Mouse (Mus musculus) ES-CJ7 (cell line): Measurements from ENCODE around the gene Fyb.
"Not testable (repeated sequence)": the region's sequence is repeated elsewhere in the genome, so short reads cannot be mapped to it uniquely, and the experiment has no call there.

ENCODE experiments used
- DNase-seq: peaks from one replicate; pipeline ENCODE4 v3.0.0; 2011; ENCODE audit warnings: low read depth, low spot score

Fyb gene

DNA sequence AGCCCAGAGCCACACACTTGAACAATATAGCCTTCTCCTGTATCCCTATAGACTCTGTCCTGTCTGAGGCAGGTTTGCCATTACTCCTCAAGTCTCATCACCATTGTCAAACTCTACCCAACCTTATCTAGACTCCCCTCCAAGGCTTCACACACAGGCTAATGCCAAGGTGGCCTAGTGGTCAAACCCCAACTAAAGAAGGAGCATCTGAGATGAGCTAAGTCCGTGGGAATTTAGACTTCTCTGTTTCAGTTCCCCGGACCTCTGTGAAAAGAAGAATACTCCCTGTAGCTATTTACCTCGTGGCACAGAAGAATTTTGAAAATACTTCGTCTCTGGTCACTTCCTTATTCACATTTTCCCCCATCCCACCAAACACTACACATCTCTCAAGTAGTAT lies 39.5 kb downstream of the Fyb start:
- no peak for DNase-seq

DNA sequence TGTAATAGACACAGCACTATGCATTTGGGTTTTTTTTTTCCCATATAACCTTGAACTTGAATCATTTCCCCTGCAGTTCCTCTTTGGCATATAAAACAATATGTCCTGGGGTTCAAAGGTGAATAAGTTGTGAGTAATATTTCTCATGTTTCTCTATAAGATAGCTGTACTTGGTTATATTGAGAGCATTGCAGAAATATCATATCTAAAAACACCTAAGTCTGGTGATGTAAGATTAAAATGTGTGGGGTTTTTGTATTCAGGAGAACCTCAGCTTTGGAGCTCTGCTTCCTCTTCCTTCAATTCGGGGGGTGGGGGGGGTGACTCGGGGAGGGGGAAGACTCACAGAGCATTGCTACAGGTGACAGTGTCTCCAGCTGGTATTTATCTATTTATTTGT lies 40.0 kb downstream of the Fyb start:
- DNase-seq, result no peak

DNA sequence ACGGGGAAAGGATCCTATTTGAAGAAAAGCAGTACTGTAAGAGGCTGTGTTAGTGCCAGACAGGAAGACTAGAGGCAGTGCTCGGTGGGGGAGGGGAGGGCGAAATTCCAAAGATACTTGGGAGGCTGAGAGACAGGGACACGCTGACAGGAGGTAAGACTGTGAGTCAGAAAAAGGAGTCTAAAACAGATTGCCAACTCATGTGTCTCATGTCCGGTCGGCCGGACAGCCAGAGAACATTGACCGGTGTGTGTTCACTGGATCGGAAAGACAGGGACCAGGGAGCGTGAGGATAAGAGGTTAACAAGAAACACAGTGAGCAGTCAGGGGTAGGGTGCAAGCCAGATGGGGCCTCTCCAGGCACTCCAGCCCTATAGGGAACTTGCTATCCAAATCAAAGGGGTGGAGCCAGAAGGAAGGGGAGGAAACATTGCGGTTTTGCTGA lies 42.3 kb downstream of the Fyb start:
- peak; percentile 72 for DNase-seq

DNA sequence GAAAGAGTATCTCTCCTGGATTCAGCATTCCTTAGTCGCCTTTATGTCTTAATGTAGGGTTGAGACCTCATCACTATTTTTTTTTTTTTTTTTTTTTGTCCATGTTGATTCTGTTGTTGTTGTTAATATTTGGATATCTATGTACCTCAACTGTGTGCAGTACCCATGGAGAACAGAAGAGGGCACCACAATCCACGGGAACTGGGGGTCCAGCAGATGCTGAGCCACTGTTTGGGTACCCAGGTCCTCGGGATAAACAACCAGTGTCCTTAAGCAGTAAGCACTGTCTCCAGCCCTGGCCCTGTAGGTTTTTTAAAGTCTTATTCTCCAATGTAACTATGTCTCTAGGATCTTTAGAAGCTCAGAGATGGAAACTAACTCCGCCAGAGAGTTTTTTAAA lies 43.2 kb downstream of the Fyb start:
- peak; percentile 33 for DNase-seq

DNA sequence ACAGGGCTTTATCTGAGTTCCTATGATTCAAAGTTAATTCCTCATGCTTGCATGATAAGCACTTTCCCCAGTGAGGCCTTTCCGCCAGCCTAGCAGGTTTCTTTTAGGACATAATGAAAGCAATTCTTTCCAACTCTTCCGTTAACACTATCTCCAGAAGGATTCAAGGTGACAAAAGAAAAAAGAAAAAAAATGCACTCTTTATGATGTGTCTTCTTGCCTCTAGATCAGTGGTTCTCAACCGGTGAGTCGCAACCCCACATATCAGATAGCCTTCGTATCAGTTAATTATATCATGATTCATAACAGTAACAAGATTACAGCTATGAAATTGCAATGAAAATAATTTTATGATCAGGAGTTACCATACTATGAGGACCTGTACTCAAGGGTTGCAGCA lies 45.3 kb downstream of the Fyb start:
- no peak for DNase-seq

DNA sequence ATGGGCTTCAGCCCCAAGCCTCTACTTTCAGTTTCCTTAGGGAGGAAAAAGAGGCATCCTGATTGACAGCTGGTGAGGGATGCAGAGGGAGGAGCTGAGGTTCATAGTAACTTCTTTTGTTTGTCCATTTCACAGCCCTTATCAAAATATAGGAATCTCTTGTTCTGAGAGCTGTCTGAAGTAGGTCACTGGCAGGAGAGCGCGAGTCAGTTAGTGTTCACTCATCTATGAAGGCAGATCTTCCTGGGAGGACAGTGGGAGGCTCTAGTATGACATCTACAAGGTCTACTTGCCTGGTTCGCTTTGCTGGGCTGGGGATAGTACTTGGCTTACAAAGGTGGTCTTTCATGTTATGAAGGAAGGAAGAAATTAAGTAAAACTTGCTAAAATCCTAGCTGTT lies 46.0 kb downstream of the Fyb start:
- no peak for DNase-seq

DNA sequence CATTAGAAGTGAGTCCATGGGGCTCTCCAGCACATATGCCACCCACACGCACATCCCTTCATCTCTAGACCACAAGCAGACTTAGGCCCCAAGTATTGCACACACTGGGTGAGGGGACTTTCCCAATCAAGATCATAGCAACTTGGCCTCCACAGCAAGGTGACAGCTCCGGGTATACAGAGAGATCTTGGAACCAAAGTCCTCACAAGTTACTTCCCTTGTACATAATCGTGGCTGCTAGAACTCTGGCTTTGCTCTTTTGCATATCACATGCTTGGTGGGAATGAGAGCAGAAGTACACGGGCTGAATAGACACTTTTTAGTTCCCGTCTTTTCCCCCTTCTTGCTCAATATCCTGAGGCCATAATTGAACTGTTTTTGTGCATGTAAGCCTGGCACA lies 46.4 kb downstream of the Fyb start:
- no peak for DNase-seq

DNA sequence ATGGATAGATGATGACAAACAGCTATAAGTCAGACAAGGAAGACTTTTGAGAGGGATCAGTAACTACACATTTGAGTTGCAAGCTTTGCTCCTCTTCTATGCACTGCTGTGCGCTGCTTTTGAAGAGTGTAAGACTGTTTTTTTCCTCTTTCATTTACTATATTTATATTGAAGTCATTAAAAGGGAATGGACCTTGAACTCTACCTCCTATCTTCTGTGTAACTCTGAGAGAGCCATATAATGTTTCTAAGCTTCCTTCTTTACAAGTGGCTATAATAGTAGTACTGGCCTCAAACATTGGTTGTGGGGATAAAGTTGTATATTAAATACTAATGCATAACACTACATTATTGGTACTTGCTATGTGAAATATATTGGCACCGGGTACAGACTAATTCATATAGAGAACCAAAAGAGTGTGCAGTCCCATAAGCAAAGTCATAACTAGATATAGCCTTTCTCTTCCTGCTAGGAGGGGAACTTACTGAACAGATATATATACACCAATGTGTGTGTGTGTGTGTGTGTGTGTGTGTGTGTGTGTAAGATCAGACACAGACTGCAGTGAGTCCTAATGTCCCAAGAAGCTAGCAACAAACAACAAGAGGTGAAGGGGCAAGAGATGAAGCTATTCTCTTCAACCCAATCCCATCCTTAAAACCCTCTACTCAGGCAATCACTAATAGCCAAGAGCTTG lies 47.7 kb downstream of the Fyb start:
- DNase-seq, result no peak

DNA sequence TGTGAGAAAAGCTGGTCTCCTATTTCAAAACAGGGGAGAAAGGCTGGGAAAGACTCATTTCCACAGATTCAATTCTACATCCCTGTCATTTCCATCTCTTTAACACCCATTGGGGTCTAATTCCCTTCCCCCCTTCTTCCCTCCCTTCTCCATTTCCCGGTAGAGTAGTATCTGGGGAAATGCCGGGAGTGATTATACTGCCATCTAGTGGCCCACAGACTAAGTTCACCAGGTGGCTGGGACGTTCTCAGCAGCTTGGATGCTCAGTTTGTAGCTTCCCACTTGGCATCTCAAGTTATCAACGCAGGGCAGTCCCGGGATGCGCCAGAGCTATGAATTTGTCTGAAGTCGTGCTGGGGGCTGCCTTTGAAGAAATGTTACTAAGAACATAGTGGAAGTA lies 48.2 kb downstream of the Fyb start:
- peak; percentile 73 for DNase-seq

DNA sequence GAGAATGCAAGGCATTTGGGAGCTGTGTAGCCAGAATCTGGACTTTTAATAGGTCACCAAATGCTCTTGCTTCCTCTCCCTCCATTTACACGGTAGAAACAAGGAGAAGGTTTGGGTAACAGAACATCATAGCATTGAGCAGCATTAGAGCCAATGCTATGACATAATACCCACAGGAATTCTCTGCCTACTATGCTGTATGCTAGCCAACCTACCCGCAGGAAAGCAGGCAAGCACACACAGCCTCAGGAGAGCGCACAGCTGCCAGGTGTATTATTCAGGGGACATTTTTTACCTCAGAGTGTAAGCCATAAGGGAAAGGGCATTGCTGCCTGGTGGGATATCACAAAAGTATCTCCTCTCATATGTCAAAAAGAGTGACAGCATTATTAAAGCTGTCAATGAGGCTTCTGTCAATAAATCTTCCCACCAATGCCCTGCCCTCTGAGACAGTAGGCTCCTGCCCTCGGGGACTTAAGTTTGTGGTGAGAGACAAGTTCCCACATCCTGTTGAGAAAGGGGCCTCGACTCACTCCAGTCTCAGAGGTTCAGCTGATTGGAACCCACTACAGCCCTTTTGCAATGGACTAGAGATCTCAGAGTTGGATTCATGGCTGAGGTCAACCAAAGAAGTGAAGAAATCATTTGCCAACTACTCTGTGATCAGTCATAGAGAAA lies 51.8 kb downstream of the Fyb start:
- no peak for DNase-seq

DNA sequence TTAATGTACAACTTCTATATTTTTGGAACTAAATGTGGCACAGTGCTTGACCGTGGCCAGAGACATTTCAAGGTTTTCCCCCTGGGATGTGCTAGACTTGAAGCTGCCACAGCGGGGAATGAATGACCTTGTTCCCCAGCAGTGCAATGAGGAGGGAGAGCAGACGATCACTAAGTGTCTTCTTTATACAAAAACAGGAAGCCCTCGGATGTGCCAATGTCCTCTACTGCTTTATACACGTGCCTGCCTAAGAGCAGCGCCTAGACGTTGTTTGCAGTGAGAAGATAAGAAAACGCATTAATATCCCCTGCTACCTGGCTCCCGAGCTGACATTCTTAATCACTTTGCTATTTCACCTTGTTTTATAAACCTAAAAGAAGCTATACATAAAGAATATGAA lies 55.3 kb downstream of the Fyb start:
- no peak for DNase-seq

DNA sequence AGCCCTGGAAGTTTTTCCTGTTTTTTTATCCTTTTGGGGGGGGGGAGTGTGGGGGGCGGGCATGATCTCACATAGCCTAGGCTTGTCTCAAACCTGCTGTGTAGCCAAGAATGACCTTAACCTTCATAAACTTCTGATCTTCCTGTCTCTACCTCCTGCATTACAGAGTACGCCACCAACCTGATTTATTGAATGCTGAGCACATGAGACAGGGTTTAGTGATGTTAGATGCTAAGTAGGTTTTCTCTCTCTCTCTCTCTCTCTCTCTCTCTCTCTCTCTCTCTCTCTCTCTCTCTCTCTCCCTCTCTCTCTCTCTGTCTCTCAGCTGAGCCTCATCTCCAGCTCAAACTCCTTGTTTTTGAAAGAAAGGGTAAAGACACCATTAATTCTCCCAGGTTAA lies 56.0 kb downstream of the Fyb start:
- DNase-seq, result no peak

DNA sequence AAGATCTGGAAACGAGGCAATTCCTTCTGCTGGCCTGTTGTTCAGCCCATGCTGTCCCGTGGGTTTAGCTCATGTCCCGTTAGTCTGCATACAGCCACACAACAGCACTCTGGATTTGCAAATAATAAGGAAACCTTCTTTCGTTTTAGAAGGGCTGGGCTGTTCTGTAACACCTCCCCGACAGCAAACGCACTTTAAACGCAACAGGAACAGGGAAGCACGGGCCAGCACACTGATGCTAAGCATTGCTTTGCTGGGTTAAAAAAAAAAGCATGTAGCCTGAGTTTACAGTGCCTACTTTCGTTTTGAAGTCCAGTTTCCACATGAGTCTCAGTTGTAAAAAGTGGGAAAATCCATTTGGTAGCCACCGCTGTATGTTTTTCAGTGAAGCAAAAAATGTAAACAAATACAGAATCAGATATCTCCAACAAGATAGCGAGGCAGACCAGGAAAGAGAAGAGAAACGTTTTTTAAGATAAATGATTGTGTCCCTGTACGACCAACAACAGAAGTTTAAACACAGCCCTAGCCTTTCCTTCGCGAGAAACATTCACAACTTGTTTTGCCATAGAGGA lies 56.6 kb downstream of the Fyb start:
- DNase-seq, result no peak

DNA sequence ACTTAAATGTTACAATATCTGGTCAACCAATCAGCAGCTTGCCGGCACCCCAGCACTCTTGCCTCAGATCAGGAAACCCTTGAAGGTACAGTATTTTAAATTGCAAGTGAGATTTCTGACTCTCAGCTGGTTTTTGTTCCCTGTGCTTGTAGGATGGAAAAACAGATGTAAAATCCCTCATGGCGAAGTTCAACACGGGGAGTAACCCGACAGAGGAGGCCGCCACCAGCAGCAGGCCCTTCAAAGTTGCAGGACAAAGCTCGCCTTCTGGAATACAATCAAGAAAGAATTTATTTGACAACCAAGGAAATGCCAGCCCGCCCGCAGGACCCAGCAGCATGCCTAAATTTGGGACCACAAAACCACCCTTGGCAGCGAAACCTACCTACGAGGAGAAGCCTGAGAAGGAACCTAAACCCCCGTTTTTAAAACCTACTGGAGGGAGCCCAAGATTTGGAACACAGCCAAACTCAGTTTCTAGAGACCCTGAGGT lies 57.2 kb downstream of the Fyb start:
- no peak for DNase-seq

DNA sequence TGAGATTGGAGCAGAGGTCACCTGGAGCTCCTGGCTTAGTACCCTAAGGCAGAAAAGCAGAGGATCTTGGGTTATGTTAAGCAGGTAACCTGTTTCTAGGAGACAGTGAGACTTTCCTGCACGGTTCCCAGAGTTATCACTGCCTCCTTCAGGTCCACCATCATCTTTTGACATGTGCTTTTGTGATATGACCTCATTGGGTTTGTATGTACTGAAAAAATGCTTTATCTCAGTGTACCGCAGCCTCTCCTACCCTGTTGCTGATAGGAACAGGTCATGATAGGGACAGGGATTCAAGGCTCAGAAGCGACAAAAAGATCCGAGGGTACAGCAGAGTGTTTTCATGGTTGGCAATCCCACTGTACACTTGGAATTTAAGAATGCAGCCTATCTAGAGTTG lies 62.0 kb downstream of the Fyb start:
- DNase-seq, result no peak

DNA sequence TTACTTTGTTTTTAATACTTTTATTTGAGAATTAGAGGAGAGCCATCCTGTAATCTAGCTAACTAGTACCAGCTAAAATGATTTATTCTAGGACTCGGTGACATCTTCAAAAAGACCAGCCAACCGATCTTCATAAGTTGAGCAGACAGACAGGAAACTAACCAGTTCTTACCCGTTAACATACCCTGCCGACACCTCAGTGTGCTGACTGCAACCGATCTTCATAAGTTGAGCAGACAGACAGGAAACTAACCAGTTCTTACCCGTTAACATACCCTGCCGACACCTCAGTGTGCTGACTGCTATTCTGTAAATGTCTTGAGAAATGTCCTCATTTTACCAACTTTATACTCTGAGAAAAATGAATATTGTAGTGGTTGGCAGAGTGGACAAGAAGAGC lies 63.7 kb downstream of the Fyb start:
- not testable (repeated sequence) for DNase-seq

DNA sequence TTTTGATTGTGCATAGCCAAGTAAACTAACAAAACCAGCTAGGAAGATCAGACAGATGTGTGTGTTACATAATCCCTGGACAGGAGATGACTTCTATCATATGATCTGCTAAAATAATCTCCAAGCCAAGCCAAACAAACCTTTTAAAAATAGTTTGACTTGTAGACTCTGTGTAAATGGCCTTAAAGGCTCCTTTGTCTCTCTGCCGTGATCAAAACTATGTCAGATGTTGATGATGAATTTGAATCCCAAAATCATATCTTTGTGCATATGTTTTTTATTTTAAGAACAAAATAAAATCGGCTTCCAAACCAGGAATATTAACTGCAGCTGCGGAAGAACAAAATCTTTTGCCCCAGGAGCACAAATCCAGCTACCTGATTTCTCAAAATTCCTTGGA lies 64.9 kb downstream of the Fyb start:
- no peak for DNase-seq

DNA sequence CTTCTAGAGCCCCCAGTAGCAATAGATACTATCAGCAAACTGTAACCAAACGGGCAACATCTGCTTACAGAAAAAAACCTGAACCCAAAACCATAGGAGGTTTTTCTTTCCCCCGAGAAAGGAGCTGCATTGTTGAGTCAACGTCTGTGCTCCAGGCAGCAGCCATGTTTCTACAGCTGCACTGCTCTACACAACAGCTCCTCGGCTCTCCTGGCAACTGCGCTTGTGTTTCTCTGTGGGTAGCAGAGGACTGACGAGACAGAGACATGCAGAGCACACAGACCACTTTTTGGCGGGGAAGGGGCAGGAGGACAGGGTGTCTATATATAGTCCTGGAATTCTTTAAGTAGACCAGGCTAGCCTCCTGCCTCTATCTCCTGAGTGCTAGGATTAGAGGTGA lies 65.5 kb downstream of the Fyb start:
- no peak for DNase-seq

DNA sequence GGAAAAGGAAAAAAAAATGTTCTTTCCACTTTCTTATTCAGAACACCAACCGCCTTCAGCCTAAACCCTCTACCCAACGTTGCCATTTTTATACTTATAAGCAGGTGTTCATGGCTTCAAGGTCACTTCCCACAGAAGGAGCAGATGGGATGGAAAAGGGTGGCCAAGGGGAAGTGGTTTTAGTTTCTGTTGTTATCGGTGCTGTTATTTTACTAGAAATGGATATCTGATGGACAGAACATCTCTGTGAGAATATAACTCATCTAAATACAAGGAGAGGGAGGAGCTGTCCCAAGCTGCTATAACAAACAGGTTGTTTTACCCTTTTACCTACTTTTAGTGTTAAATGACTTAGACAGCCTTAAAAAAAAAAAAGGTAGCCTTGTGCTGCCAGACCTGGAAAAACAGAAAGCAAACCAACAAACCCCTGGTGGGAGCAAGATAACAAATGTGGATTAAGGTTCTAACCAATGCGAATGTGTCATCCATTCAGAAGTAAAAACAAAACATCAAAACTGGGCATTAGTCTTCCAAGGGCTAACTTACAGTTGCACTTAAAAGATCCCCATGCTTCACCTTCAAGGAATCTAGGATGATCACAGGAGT lies 68.3 kb downstream of the Fyb start:
- DNase-seq, result no peak

DNA sequence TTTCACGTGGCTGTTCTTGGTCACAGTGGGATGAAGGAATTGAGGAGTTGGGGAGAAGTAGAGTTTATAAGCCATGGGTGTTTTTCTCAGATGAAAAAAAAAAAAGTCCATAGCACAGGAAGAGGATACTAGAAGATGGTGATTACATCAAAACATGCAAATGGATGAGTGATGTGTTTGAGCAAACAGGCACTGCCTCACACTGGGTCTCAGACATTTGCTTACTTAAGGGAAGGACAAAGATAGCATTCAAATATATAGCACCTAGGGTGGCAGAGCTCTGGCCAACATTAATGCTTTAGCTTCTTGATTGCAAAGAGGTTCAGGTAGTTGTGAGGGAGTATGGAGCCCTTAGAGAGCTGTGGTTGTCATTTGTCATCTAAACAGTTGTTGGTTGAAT lies 68.9 kb downstream of the Fyb start:
- no peak for DNase-seq

DNA sequence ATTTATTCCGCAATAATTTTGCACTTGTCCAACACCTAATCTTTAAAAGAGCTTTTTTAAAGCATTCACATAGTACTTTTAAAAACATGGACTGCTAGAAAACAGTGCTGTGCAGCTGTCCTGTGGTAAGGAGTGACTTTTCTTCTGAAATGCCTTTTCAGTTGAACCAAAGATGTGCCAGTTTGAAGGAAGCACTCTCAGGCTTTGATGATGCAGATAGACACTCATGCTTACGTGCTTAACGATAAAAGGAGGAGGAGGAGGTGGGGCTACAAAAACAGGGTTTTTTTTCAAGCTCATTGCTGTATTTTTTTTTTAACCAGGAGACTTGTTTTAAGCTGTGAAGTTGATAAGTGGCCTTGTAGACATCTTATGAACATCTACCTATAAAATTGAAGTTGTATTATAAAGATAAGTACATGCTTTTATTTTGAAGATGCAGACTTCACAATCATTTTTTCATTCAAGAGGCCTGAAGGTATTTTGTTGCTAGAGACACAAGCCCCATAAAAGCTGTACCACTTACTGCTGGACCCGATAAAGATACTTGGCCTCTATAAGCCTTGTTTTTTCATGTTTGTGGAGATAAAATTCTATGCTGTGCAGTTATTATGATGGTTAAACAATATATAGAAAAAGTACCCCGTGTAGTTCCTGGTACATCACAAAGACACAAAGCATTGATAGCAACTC lies 70.1 kb downstream of the Fyb start:
- no peak for DNase-seq

DNA sequence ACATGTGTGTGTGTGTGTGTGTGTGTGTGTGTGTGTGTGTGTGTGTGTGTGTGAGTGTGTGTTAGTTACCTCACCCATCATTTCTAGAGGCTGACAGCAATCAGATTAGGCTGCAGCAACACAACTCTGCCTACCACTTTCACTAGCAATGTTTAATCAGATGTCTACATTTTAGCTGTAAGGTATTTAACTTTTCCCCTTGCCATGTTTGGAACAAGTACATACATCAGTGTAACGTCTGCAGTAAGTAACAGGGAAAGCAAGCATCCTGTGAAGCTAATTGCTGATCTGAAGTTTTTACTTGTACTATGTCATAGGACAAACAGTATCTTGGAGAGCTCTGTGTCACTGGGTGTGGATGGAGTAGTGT lies 70.6 kb downstream of the Fyb start:
- DNase-seq, result no peak
